In the genomic region with DNA sequence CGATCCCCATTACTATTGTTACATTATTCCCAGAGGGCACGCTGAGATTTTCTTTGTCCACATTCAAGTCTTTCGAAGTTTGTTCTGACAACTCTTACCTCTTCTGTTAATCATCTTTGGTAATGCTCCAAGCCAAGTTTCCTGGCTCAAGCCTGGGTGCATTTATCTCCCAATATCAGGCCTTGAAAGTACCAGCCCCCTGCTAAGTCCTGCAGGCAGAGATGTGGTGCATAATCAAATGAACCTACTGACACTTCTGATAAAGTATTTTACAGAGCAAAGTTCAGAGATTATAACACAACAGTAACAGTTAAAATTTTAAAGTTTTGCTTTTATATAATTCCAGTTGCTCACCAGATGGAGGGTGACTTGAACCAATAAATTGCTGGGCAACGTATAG, we compare ENCODE assay signal across 9 mouse cellular contexts. TPM values are rescaled to one million over a fixed set of nuclear protein-coding genes. Genes with fewer than 3 reads are reported as not detected.
DNase-seq lines count a peak whose midpoint lies in the region; ATAC-seq and TF ChIP-seq lines count a peak whose summit lies in the region.
"Had no signal": no experiment of that assay in that cellular context is flagged by ENCODE, and none has a peak within 500 bp of the region (broad histone marks: within the 10 kb centered on the region; RNA-seq: fewer than 3 reads in every experiment).

No protein-coding gene starts in this region.

- WGBS in kidney, embryonic 15.5 days: 28% methylated on average over 4 of the region's 4 CpGs
- WGBS in embryonic facial prominence, embryonic 13.5 days: 25% methylated on average over 4 of the region's 4 CpGs
- 45% methylated on average over 4 of the region's 4 CpGs for WGBS in limb, embryonic 10.5 days

- peak overlapping the region; percentile 75 for H3K4me2 ChIP-seq in kidney, embryonic 15.5 days
- H3K4me2 ChIP-seq in embryonic facial prominence, embryonic 13.5 days: peak overlapping the region; percentile 66
- H3K4me2 ChIP-seq in myocyte (ENCODE audit: low read depth): peak overlapping the region; percentile 97

- H3K4me3 ChIP-seq in kidney, embryonic 15.5 days (replicated peaks): peak overlapping the region; percentile 77
- peak overlapping the region; percentile 53 for H3K4me3 ChIP-seq in embryonic facial prominence, embryonic 13.5 days
- peak overlapping the region; percentile 71 for H3K4me3 ChIP-seq in limb, embryonic 10.5 days
- peak overlapping the region; percentile 48 for H3K4me3 ChIP-seq in myocyte

- H3K9ac ChIP-seq in kidney, embryonic 15.5 days: peak overlapping the region; percentile 45; the same call in 1 of the 2 replicates
- peak overlapping the region; percentile 70 for H3K9ac ChIP-seq in embryonic facial prominence, embryonic 13.5 days

- no peak for ATAC-seq in kidney, embryonic 15.5 days (replicated peaks; ENCODE audit: low FRiP score)
- no peak for ATAC-seq in embryonic facial prominence, embryonic 13.5 days (ENCODE audit: insufficient number of reproducible peaks, insufficient read depth, low FRiP score, low TSS enrichment, low read depth)
- no peak for ATAC-seq in inflammation-experienced regulatory T-cells, adult 6 months

- no peaks in the 10 kb centered on the region for H3K9me3 ChIP-seq in kidney, embryonic 15.5 days (replicated peaks)
- H3K9me3 ChIP-seq in embryonic facial prominence, embryonic 13.5 days: no peaks in the 10 kb centered on the region
- no peaks in the 10 kb centered on the region for H3K9me3 ChIP-seq in limb, embryonic 10.5 days (replicated peaks)

- no peak for TF ChIP-seq POLR2A in myocyte (IDR thresholded peaks at IDR 0.05; ENCODE audit: insufficient read length, low read depth)

- no peak for DNase-seq in kidney, adult 18-20 months
- no peak for DNase-seq in limb, embryonic 10.5 days (ENCODE audit: low spot score)
- no peak for DNase-seq in urinary bladder, postnatal 10 days (ENCODE audit: low spot score)
- DNase-seq in gastrocnemius, postnatal 4 days (ENCODE audit: low spot score in 2 of 2): no peak
- DNase-seq: lung, postnatal 10 days had no signal

- H3K36me3 ChIP-seq in kidney, embryonic 15.5 days: no peaks in the 10 kb centered on the region
- no peaks in the 10 kb centered on the region for H3K36me3 ChIP-seq in embryonic facial prominence, embryonic 13.5 days
- H3K36me3 ChIP-seq in limb, embryonic 10.5 days: no peaks in the 10 kb centered on the region
- no peaks in the 10 kb centered on the region for H3K36me3 ChIP-seq in myocyte (ENCODE audit: control insufficient read depth, insufficient read depth)

- peaks cover 17% of the 10 kb centered on the region for H3K4me1 ChIP-seq in kidney, embryonic 15.5 days
- peaks cover 12% of the 10 kb centered on the region for H3K4me1 ChIP-seq in embryonic facial prominence, embryonic 13.5 days
- H3K4me1 ChIP-seq in limb, embryonic 10.5 days: peaks cover 10% of the 10 kb centered on the region

- H3K27ac ChIP-seq in kidney, embryonic 15.5 days: no peak overlapping the region
- H3K27ac ChIP-seq in embryonic facial prominence, embryonic 13.5 days: peak overlapping the region; percentile 23; the same call in 1 of the 2 replicates
- H3K27ac ChIP-seq in limb, embryonic 10.5 days: no peak overlapping the region

- no peak overlapping the region for H3ac ChIP-seq in myocyte (ENCODE audit: control insufficient read depth, insufficient read length)

- no peaks in the 10 kb centered on the region for H3K79me2 ChIP-seq in myocyte (ENCODE audit: control insufficient read depth, insufficient read depth)

- H3K27me3 ChIP-seq in kidney, embryonic 15.5 days: no peaks in the 10 kb centered on the region
- no peaks in the 10 kb centered on the region for H3K27me3 ChIP-seq in embryonic facial prominence, embryonic 13.5 days
- H3K27me3 ChIP-seq in limb, embryonic 10.5 days (ENCODE audit: low read depth, poor library complexity, severe bottlenecking): no peaks in the 10 kb centered on the region
- H3K27me3 ChIP-seq in myocyte (ENCODE audit: control insufficient read depth, insufficient read depth, insufficient read length): no peaks in the 10 kb centered on the region

TF ChIP-seq in myocyte, 11 proteins besides CTCF, POLR2A, EP300 and RAD21:
- TF ChIP-seq TCF3 (IDR thresholded peaks at IDR 0.05; ENCODE audit: insufficient read length, low read depth) (no peak), MYOG (IDR thresholded peaks at IDR 0.05; ENCODE audit: control insufficient read depth in 1 of 3, insufficient read depth in 1 of 3, insufficient read length in 2 of 3, low read depth in 2 of 3) (no peak), REST (IDR thresholded peaks at IDR 0.05; ENCODE audit: insufficient read depth, insufficient read length) (no peak), MYOD1 (IDR thresholded peaks at IDR 0.05; ENCODE audit: control insufficient read depth in 1 of 3, insufficient read length in 2 of 3, low read depth in 2 of 3) (no peak), USF1 (IDR thresholded peaks at IDR 0.05; ENCODE audit: low read depth) (no peak), E2F4 (IDR thresholded peaks at IDR 0.05; ENCODE audit: insufficient read depth) (no peak), POLR2AphosphoS2 (IDR thresholded peaks at IDR 0.05; ENCODE audit: insufficient read length, low read depth) (no peak), MAX (IDR thresholded peaks at IDR 0.05; ENCODE audit: low read depth) (no peak), SRF (IDR thresholded peaks at IDR 0.05; ENCODE audit: control insufficient read depth, insufficient read length, low read depth) (no peak), TCF12 (IDR thresholded peaks at IDR 0.05; ENCODE audit: insufficient read depth, poor library complexity, severe bottlenecking) (no peak)
TF ChIP-seq in myocyte: peak in this region for 0.

RNA-seq across cellular contexts. Expression of a gene that starts 4.2 kb away (rescaled TPM):
- 1.6 and 4.5 TPM in 2 replicates for polyA plus RNA-seq in kidney, embryonic 15.5 days (2015; fragmentation: Nextera tagmentation; extraction: Ambion mirVana)
- 2.1 and 5.2 TPM in 2 replicates for polyA plus RNA-seq in embryonic facial prominence, embryonic 13.5 days (2015; fragmentation: Nextera tagmentation; extraction: Ambion mirVana)
- 1.7 and 2.0 TPM in 2 replicates for polyA plus RNA-seq in limb, embryonic 10.5 days (2016; fragmentation: Nextera tagmentation; extraction: Ambion mirVana)
- polyA plus RNA-seq in myocyte (2012; fragmentation: generic; extraction: Trizol): 2.7 TPM
- not detected for polyA plus RNA-seq in inflammation-experienced regulatory T-cells, adult 6 months (2017; shearing (Covaris generic))
- 100 to 1,000 TPM; 362 to 482 TPM for total RNA-seq in gastrocnemius, postnatal 4 days (2021)

RNA-seq across cellular contexts. Expression of a gene that starts 4.5 kb away (rescaled TPM):
- polyA plus RNA-seq in kidney, embryonic 15.5 days (2015; fragmentation: Nextera tagmentation; extraction: Ambion mirVana): 29.5 and 35.5 TPM in 2 replicates
- 48.1 and 52.2 TPM in 2 replicates for polyA plus RNA-seq in embryonic facial prominence, embryonic 13.5 days (2015; fragmentation: Nextera tagmentation; extraction: Ambion mirVana)
- 19.5 and 28.4 TPM in 2 replicates for polyA plus RNA-seq in limb, embryonic 10.5 days (2016; fragmentation: Nextera tagmentation; extraction: Ambion mirVana)
- 6.4 TPM for polyA plus RNA-seq in myocyte (2012; fragmentation: generic; extraction: Trizol)
- 10 to 100 TPM in 1 of 3 experiments, not detected in 2; 25.0 TPM for polyA plus RNA-seq in inflammation-experienced regulatory T-cells, adult 6 months (2017; shearing (Covaris generic))
- total RNA-seq in gastrocnemius, postnatal 4 days (2021): 100 to 1,000 TPM; 297 to 368 TPM

RNA-seq across cellular contexts. Expression of a gene that starts 5.8 kb away (rescaled TPM):
- polyA plus RNA-seq in kidney, embryonic 15.5 days (2015; fragmentation: Nextera tagmentation; extraction: Ambion mirVana): 14.2 and 15.6 TPM in 2 replicates
- polyA plus RNA-seq in embryonic facial prominence, embryonic 13.5 days (2015; fragmentation: Nextera tagmentation; extraction: Ambion mirVana): 10.0 and 21.3 TPM in 2 replicates
- polyA plus RNA-seq in limb, embryonic 10.5 days (2016; fragmentation: Nextera tagmentation; extraction: Ambion mirVana): 8.0 and 10.2 TPM in 2 replicates
- 9.0 TPM for polyA plus RNA-seq in myocyte (2012; fragmentation: generic; extraction: Trizol)
- 1 to 10 TPM in 1 of 3 experiments, not detected in 2; 4.9 TPM for polyA plus RNA-seq in inflammation-experienced regulatory T-cells, adult 6 months (2017; shearing (Covaris generic))
- total RNA-seq in gastrocnemius, postnatal 4 days (2021): 100 to 1,000 TPM; 508 to 651 TPM

RNA-seq across cellular contexts. Expression of a gene that starts 10.1 kb away (rescaled TPM):
- polyA plus RNA-seq in kidney, embryonic 15.5 days (2015; fragmentation: Nextera tagmentation; extraction: Ambion mirVana): 4.6 and 5.2 TPM in 2 replicates
- 4.2 and 7.3 TPM in 2 replicates for polyA plus RNA-seq in embryonic facial prominence, embryonic 13.5 days (2015; fragmentation: Nextera tagmentation; extraction: Ambion mirVana)
- polyA plus RNA-seq in limb, embryonic 10.5 days (2016; fragmentation: Nextera tagmentation; extraction: Ambion mirVana): 6.8 and 7.9 TPM in 2 replicates
- 1.3 TPM for polyA plus RNA-seq in myocyte (2012; fragmentation: generic; extraction: Trizol)
- 1 to 10 TPM in 2 of 3 experiments, not detected in 1; 1.6 to 4.7 TPM for polyA plus RNA-seq in inflammation-experienced regulatory T-cells, adult 6 months (2017; shearing (Covaris generic))
- total RNA-seq in gastrocnemius, postnatal 4 days (2021): 100 to 1,000 TPM; 101 to 150 TPM

RNA-seq across cellular contexts. Expression of a gene that starts 13.8 kb away (rescaled TPM):
- not detected in 2 replicates for polyA plus RNA-seq in kidney, embryonic 15.5 days (2015; fragmentation: Nextera tagmentation; extraction: Ambion mirVana)
- polyA plus RNA-seq in embryonic facial prominence, embryonic 13.5 days (2015; fragmentation: Nextera tagmentation; extraction: Ambion mirVana): not detected in 2 replicates
- polyA plus RNA-seq in limb, embryonic 10.5 days (2016; fragmentation: Nextera tagmentation; extraction: Ambion mirVana): not detected in 2 replicates
- not detected for polyA plus RNA-seq in myocyte (2012; fragmentation: generic; extraction: Trizol)
- polyA plus RNA-seq in inflammation-experienced regulatory T-cells, adult 6 months (2017; shearing (Covaris generic)): not detected
- total RNA-seq in gastrocnemius, postnatal 4 days (2021): not detected
